ENCODE assay signal across 22 mouse cellular contexts in the genomic region with DNA sequence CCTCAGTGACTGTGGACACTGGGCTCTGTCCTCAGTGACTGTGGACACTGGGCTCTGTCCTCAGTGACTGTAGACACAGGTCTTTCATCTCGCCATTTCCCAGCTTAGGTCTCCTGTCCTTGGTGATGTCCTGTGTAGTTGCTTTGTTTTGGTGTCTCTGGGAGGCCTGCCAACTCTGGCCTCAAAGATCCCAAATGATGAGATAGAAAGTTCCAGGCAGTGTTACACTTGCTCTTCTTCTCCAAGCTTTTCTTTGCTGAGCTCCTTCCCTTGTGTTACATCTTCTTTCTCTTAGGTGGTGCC.
A peak's percentile ranks its signal among the peaks of the same experiment; 100 is the strongest.
DNase-seq lines count a peak whose midpoint lies in the region; ATAC-seq and TF ChIP-seq lines count a peak whose summit lies in the region.
"Had no signal": no experiment of that assay in that cellular context is flagged by ENCODE, and none has a peak within 500 bp of the region (broad histone marks: within the 10 kb centered on the region; RNA-seq: fewer than 3 reads in every experiment).

No protein-coding gene starts in this region.

- peak overlapping the region; percentile 67 for H3ac ChIP-seq in C2C12 (ENCODE audit: control insufficient read depth, insufficient read length, low read depth)

- H3K27ac ChIP-seq in forebrain, embryonic 12.5 days: no peak overlapping the region
- no peak overlapping the region for H3K27ac ChIP-seq in forebrain, embryonic 15.5 days (replicated peaks)
- peak overlapping the region; percentile 67 for H3K27ac ChIP-seq in heart, embryonic 16.5 days (ENCODE audit: low read length)
- H3K27ac ChIP-seq: hindbrain, embryonic 15.5 days; intestine, embryonic 15.5 days; limb, embryonic 12.5 days; liver, embryonic 12.5 days; stomach, postnatal 0 days had no signal

- WGBS in forebrain, embryonic 12.5 days: 66% methylated on average over 1 of the region's 1 CpGs
- WGBS in forebrain, embryonic 15.5 days: 50% methylated on average over 1 of the region's 1 CpGs
- 23% methylated on average over 1 of the region's 1 CpGs for WGBS in heart, embryonic 16.5 days
- 45% methylated on average over 1 of the region's 1 CpGs for WGBS in lung, adult 2 months

- TF ChIP-seq CTCF in C2C12 (IDR thresholded peaks at IDR 0.05; ENCODE audit: control insufficient read depth, insufficient read depth, insufficient read length): no peak
- TF ChIP-seq CTCF in lung, adult 2 months (IDR thresholded peaks at IDR 0.05; ENCODE audit: insufficient read depth, low read length): no peak

- H3K4me3 ChIP-seq in forebrain, embryonic 12.5 days (replicated peaks): no peak overlapping the region
- no peak overlapping the region for H3K4me3 ChIP-seq in forebrain, embryonic 15.5 days
- no peak overlapping the region for H3K4me3 ChIP-seq in C2C12 (ENCODE audit: insufficient read depth, poor library complexity, severe bottlenecking)
- no peak overlapping the region for H3K4me3 ChIP-seq in heart, embryonic 16.5 days (ENCODE audit: low read length)
- no peak overlapping the region for H3K4me3 ChIP-seq in lung, adult 2 months (replicated peaks; ENCODE audit: extremely low read depth, low read depth, low read length)
- H3K4me3 ChIP-seq: hindbrain, embryonic 15.5 days; intestine, embryonic 15.5 days; limb, embryonic 12.5 days; liver, embryonic 12.5 days had no signal

- H3K4me1 ChIP-seq in forebrain, embryonic 12.5 days: peaks cover 8% of the 10 kb centered on the region
- no peaks in the 10 kb centered on the region for H3K4me1 ChIP-seq in forebrain, embryonic 15.5 days
- peaks cover 9% of the 10 kb centered on the region; the same call in 1 of the 2 replicates for H3K4me1 ChIP-seq in heart, embryonic 16.5 days (ENCODE audit: control insufficient read depth, insufficient read depth, low read length)
- H3K4me1 ChIP-seq in lung, adult 2 months (ENCODE audit: control insufficient read depth, insufficient read depth, low read length): no peaks in the 10 kb centered on the region
- H3K4me1 ChIP-seq: hindbrain, embryonic 15.5 days; intestine, embryonic 15.5 days; liver, embryonic 12.5 days had no signal

- no peaks in the 10 kb centered on the region for H3K9me3 ChIP-seq in forebrain, embryonic 12.5 days
- H3K9me3 ChIP-seq in forebrain, embryonic 15.5 days: no peaks in the 10 kb centered on the region
- no peaks in the 10 kb centered on the region for H3K9me3 ChIP-seq in heart, embryonic 16.5 days (replicated peaks; ENCODE audit: control insufficient read depth, low read length)
- H3K9me3 ChIP-seq: hindbrain, embryonic 15.5 days; intestine, embryonic 15.5 days; limb, embryonic 12.5 days; liver, embryonic 12.5 days had no signal

- H3K79me2 ChIP-seq in C2C12 (ENCODE audit: control insufficient read depth, insufficient read depth): peaks cover 35% of the 10 kb centered on the region

- no peaks in the 10 kb centered on the region for H3K36me3 ChIP-seq in forebrain, embryonic 12.5 days (replicated peaks)
- H3K36me3 ChIP-seq in forebrain, embryonic 15.5 days: no peaks in the 10 kb centered on the region
- no peaks in the 10 kb centered on the region for H3K36me3 ChIP-seq in C2C12 (ENCODE audit: control insufficient read depth, insufficient read depth)
- H3K36me3 ChIP-seq in heart, embryonic 16.5 days (ENCODE audit: control insufficient read depth, insufficient read depth): no peaks in the 10 kb centered on the region
- H3K36me3 ChIP-seq: hindbrain, embryonic 15.5 days; intestine, embryonic 15.5 days; limb, embryonic 12.5 days; liver, embryonic 12.5 days had no signal

- intact Hi-C loops in left cerebral cortex, postnatal 14 days (cut with DNase I): no loop called here

- peaks cover 11% of the 10 kb centered on the region for H3K79me3 ChIP-seq in C2C12 (ENCODE audit: low read depth)

- peak; percentile 31 for DNase-seq in adrenal gland, postnatal 14 days
- no peak for DNase-seq in thymus, postnatal 36 days
- no peak for DNase-seq in lung, adult 2 months
- DNase-seq in left cerebral cortex, postnatal 14 days (ENCODE audit: low spot score in 2 of 2): no peak
- DNase-seq: cerebellum, adult 11-12 months; cerebellum, postnatal 25 days; embryo, embryonic 11 days; kidney, adult 9 months; kidney, postnatal 4 days; layer of hippocampus, adult 9-11 months; lung, embryonic 14.5 days; lung, postnatal 36 days; right cerebral cortex, adult 18-20 months had no signal

- no peaks in the 10 kb centered on the region for H3K27me3 ChIP-seq in forebrain, embryonic 12.5 days
- no peaks in the 10 kb centered on the region for H3K27me3 ChIP-seq in forebrain, embryonic 15.5 days
- no peaks in the 10 kb centered on the region for H3K27me3 ChIP-seq in C2C12 (ENCODE audit: control insufficient read depth, insufficient read depth, insufficient read length)
- H3K27me3 ChIP-seq in heart, embryonic 16.5 days (ENCODE audit: control insufficient read depth, insufficient read depth, low read length): no peaks in the 10 kb centered on the region
- H3K27me3 ChIP-seq: hindbrain, embryonic 15.5 days; intestine, embryonic 15.5 days; limb, embryonic 12.5 days; liver, embryonic 12.5 days had no signal

- no peak for TF ChIP-seq POLR2A in lung, adult 2 months (IDR thresholded peaks at IDR 0.05; ENCODE audit: borderline replicate concordance, extremely low read depth, low read depth, low read length)

- ATAC-seq in forebrain, embryonic 12.5 days (ENCODE audit: low FRiP score): 0 out of 2 replicates have a peak, but pooled peaks have one; percentile 11
- no peak for ATAC-seq in forebrain, embryonic 15.5 days (replicated peaks)
- 0 out of 2 replicates have a peak, but pooled peaks have one; percentile 35 for ATAC-seq in heart, embryonic 16.5 days (replicated peaks; ENCODE audit: extremely low read depth, insufficient read depth, low FRiP score)
- ATAC-seq: intestine, embryonic 15.5 days; liver, embryonic 12.5 days had no signal

- no peak overlapping the region for H3K4me2 ChIP-seq in forebrain, embryonic 12.5 days
- H3K4me2 ChIP-seq in forebrain, embryonic 15.5 days (replicated peaks): no peak overlapping the region
- H3K4me2 ChIP-seq in heart, embryonic 16.5 days (ENCODE audit: low read depth, low read length): peak overlapping the region; percentile 47
- H3K4me2 ChIP-seq: hindbrain, embryonic 15.5 days; intestine, embryonic 15.5 days; limb, embryonic 12.5 days; liver, embryonic 12.5 days; lung, embryonic 14.5 days had no signal

- H3K9ac ChIP-seq in forebrain, embryonic 12.5 days: no peak overlapping the region
- H3K9ac ChIP-seq in forebrain, embryonic 15.5 days (replicated peaks): no peak overlapping the region
- H3K9ac ChIP-seq in heart, embryonic 16.5 days (ENCODE audit: low read length): no peak overlapping the region
- H3K9ac ChIP-seq: hindbrain, embryonic 15.5 days; intestine, embryonic 15.5 days; limb, embryonic 12.5 days; liver, embryonic 12.5 days; lung, embryonic 14.5 days had no signal

TF ChIP-seq in C2C12, 6 proteins besides CTCF, POLR2A, EP300 and RAD21:
- TF ChIP-seq FOSL1 (IDR thresholded peaks at IDR 0.05; ENCODE audit: insufficient read depth, low read length, poor library complexity, severe bottlenecking): no peak
